Mouse (Mus musculus) hindlimb bud, embryonic 11.5 days (tissue): ENCODE results near the gene Med13l.

Source experiments
- DNase-seq: peaks from one replicate; pipeline ENCODE4 v3.0.0-alpha.2; 2012; ENCODE audit warnings: low read depth, low spot score; ENCODE audit errors: extremely low spot score

Gene Med13l

GRCm38 (mm10) chr5:118773866-118774265 lies 213.4 kb downstream of the Med13l start:
- peak; percentile 39 for DNase-seq

- DNase-seq, result no peak
These were observed 215.9 kb downstream of the Med13l start for GRCm38 (mm10) chr5:118776396-118776795.

- no peak for DNase-seq
These were observed 221.1 kb downstream of the Med13l start for GRCm38 (mm10) chr5:118781598-118781997.

- DNase-seq, result no peak
These were observed 221.7 kb downstream of the Med13l start for GRCm38 (mm10) chr5:118782139-118782538.

DNA sequence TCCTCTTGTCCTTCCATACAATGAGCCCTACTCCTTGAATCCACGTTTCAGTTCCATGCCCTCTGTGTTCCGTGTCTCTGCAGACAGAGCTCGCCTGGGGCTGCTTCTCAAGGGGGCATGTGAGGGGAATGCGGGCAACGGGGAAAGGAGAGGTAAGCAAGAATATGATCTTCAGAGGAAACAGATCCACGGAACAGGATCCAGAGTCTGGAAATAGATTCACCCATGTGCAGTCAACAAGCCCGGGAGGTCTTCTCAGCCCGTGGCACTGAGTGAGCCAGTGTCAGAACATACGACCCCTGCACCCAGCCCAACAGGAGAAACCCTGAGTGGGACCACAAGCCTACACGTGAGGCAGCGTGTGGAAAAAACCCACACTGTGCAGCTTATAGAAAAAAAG lies 228.7 kb downstream of the Med13l start:
- DNase-seq, result no peak

DNA sequence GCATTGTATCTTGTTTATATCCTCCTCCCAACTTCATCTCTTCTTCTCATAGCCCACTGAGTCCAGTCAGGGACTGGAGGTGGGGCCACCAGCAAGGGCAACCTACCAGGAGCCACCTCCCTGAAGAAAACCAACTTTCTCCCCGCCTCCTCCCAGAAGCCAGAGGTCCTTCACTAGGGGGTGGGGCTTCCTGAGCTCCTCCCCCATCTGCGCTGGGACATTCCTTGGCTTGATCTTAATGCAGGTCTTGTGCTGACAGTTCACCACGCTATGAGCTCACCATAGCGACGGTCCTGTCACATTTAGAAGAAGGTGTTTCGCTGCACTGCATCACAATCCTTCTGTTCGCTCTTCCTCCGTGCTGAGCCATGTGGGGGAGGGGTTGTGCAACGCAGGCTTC lies 229.3 kb downstream of the Med13l start:
- DNase-seq, result no peak

DNA sequence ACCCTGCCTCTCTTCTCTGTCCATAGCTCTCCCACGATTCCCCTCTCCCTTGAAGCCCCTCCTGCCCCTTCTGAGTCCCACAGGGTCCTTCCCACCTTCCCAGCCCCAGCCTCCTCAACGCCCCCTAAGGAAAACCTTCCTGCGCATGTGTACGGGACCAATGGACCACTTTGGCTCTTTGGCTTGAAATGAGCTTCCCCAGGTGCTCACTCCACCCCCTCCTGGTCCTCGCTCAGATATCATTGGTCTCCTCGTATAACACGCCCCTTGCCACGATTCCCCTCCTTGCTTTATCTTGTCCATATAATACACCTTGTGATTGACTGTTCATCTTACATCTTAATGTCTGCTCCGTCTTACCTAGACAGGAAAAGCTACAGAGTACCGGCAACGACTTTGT lies 237.3 kb downstream of the Med13l start:
- no peak for DNase-seq

DNA sequence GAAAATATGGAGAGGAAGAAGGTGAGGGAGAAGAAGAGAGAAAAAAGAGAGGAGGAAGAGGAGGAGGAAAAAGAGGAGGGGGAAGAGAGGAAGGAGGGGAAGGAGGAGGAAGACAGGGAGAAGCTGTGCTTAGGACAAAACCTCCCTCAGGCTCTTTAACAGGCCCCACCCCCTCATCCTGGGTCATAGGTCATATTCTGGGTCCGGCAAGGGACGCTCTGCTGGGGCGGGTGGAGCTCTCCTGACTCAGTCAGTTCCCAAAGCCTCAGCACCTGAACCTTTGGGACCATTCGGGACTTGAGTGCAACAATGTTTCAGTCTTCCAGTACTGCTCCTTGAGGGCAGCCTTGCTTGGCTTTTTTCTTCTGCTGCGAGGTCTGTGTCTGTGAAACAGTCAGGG lies 241.1 kb downstream of the Med13l start:
- DNase-seq, result no peak

DNA sequence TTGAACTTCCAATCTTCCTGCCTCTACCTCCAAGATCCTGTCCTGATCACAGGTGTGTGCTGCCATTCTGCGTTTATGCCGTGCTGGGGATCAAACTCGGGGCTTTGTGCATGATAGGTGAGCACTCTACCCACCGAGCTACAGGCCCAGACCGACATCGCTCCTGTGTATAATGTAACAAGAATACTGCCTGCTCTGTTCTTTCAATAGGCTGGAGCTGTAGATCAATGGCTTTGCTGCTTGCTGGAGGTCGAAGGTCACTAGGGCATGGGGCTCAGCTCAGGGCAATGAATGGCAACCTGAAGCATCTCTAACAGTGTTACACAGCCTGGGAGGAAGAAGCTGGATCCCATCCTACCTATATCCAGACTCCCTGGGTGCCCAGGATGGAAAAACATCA lies 241.6 kb downstream of the Med13l start:
- DNase-seq, result no peak

DNA sequence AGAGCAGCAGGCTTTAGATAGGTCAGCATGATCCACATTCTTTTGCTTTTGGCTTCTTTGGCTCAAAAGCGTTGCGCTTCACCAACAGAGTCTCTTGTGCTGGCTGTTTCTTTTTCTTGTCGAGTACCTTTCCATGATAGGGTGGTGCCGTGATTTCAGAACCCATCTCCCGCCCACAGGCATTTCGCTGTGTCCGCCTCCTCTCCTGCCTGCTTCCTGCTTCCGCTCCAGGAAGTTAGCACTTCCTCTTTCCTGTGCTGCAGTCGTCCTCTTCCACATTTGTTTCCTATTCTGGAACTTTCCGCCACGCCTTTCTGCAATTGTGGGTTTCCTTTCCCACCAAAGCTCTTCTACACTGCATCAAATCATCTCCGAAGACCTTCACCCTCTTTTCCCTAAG lies 248.5 kb downstream of the Med13l start:
- DNase-seq, result no peak

DNA sequence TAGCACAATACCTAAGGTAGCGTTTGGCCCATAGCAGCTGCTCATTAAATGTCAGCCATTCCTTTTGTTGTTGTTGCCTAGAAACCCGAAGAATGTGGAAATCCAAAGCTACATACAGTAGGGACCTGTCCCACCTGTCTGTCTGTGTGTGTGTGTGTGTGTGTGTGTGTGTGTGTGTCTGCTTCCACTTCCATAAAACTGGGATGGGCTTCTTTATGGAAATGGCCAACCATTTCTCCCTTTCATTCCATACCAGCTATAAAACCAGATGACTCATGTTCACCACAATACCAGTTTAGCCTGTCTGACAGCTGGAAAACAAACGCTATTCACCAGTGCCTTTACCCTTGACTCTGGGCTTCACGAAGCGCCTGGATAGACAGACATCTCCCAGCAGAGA lies 249.1 kb downstream of the Med13l start:
- no peak for DNase-seq

- no peak for DNase-seq
These were observed 251.2 kb downstream of the Med13l start for GRCm38 (mm10) chr5:118811690-118812089.

DNA sequence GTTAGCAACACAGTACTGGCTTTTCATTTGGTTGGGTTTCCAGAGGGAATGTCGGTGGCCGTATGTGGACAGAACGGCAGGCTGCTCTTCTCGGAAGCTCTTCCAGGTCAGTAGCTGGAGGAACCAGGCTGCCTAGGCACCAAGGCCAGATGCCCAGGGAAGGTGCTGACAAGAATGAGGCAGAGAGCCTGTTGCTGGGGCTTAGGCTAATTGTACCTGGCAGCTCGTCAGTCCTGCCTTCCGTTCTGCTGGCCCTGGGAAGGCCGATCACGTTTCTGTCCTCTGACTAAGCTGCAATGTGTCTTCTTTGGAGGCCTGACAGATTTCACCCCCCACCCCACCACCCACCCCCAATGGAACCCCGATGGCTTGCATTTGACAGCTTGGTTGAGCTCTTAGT lies 251.9 kb downstream of the Med13l start:
- no peak for DNase-seq

GRCm38 (mm10) chr5:118812947-118813401 lies 252.5 kb downstream of the Med13l start:
- DNase-seq, result no peak

GRCm38 (mm10) chr5:118814052-118814451 lies 253.6 kb downstream of the Med13l start:
- DNase-seq, result no peak
